Mouse (Mus musculus): ENCODE results near the gene Adgrb3. TPM values are rescaled to one million over a fixed set of nuclear protein-coding genes. Genes with fewer than 3 reads are reported as not detected.

Adgrb3 gene
- polyA plus RNA-seq, 1 experiment: 54.2 TPM

- no peak overlapping the region for H3K4me3 ChIP-seq (ENCODE audit: insufficient read depth, low read length)
Measured at GRCm38 (mm10) chr1:25146206-25146605, 683.3 kb downstream of the Adgrb3 start.

GRCm38 (mm10) chr1:25132150-25132824 is 697.2 kb downstream of the Adgrb3 start:
- Histone ChIP-seq H3K27ac (ENCODE audit: insufficient read depth, low read length) (no peak overlapping the region), H3K4me1 (ENCODE audit: control insufficient read depth, insufficient read depth, low read length) (no peaks in the 10 kb centered on the region; the same call in 1 of the 2 replicates), H3K4me3 (ENCODE audit: insufficient read depth, low read length) (no peak overlapping the region)
- TF ChIP-seq CTCF (IDR thresholded peaks at IDR 0.05; ENCODE audit: extremely low read depth, insufficient read depth, low read length): no peak
- no peak for TF ChIP-seq POLR2A (IDR thresholded peaks at IDR 0.05; ENCODE audit: extremely low read depth, insufficient read depth, low read length)

More at GRCm38 (mm10) chr1:25146206-25146605, 683.3 kb downstream of the Adgrb3 start:
- Histone ChIP-seq H3K27ac (ENCODE audit: insufficient read depth, low read length) (no peak overlapping the region), H3K4me1 (ENCODE audit: control insufficient read depth, insufficient read depth, low read length) (no peaks in the 10 kb centered on the region; the same call in 1 of the 2 replicates)
- no peak for TF ChIP-seq POLR2A (IDR thresholded peaks at IDR 0.05; ENCODE audit: extremely low read depth, insufficient read depth, low read length)
- no peak for TF ChIP-seq CTCF (IDR thresholded peaks at IDR 0.05; ENCODE audit: extremely low read depth, insufficient read depth, low read length)

GRCm38 (mm10) chr1:25115512-25115911 is 714.0 kb downstream of the Adgrb3 start:
- no peak overlapping the region for H3K4me3 ChIP-seq (ENCODE audit: insufficient read depth, low read length)
- H3K4me1 ChIP-seq (ENCODE audit: control insufficient read depth, insufficient read depth, low read length): no peaks in the 10 kb centered on the region; the same call in 1 of the 2 replicates
- no peak overlapping the region for H3K27ac ChIP-seq (ENCODE audit: insufficient read depth, low read length)
- TF ChIP-seq CTCF (IDR thresholded peaks at IDR 0.05; ENCODE audit: extremely low read depth, insufficient read depth, low read length) (no peak), POLR2A (IDR thresholded peaks at IDR 0.05; ENCODE audit: extremely low read depth, insufficient read depth, low read length) (no peak)

GRCm38 (mm10) chr1:25107500-25108101 is 721.9 kb downstream of the Adgrb3 start:
- TF ChIP-seq POLR2A (IDR thresholded peaks at IDR 0.05; ENCODE audit: extremely low read depth, insufficient read depth, low read length) (no peak), CTCF (IDR thresholded peaks at IDR 0.05; ENCODE audit: extremely low read depth, insufficient read depth, low read length) (no peak)

GRCm38 (mm10) chr1:25106679-25107078 is 722.8 kb downstream of the Adgrb3 start:
- H3K27ac ChIP-seq (ENCODE audit: insufficient read depth, low read length): peak overlapping the region; percentile 41; the same call in 1 of the 2 replicates

More at GRCm38 (mm10) chr1:25107500-25108101, 721.9 kb downstream of the Adgrb3 start:
- Histone ChIP-seq H3K4me1 (ENCODE audit: control insufficient read depth, insufficient read depth, low read length) (peaks cover 7% of the 10 kb centered on the region; the same call in 1 of the 2 replicates), H3K4me3 (ENCODE audit: insufficient read depth, low read length) (no peak overlapping the region), H3K27ac (ENCODE audit: insufficient read depth, low read length) (peak overlapping the region; percentile 80)

GRCm38 (mm10) chr1:25105367-25105766 is 724.1 kb downstream of the Adgrb3 start:
- Histone ChIP-seq H3K4me3 (ENCODE audit: insufficient read depth, low read length) (no peak overlapping the region), H3K27ac (ENCODE audit: insufficient read depth, low read length) (no peak overlapping the region), H3K4me1 (ENCODE audit: control insufficient read depth, insufficient read depth, low read length) (peaks cover 7% of the 10 kb centered on the region; the same call in 1 of the 2 replicates)
- peak; percentile 43; the same call in 1 of the 2 replicates for TF ChIP-seq POLR2A (IDR thresholded peaks at IDR 0.05; ENCODE audit: extremely low read depth, insufficient read depth, low read length)
- no peak for TF ChIP-seq CTCF (IDR thresholded peaks at IDR 0.05; ENCODE audit: extremely low read depth, insufficient read depth, low read length)

More at GRCm38 (mm10) chr1:25106679-25107078, 722.8 kb downstream of the Adgrb3 start:
- Histone ChIP-seq H3K4me1 (ENCODE audit: control insufficient read depth, insufficient read depth, low read length) (peaks cover 7% of the 10 kb centered on the region; the same call in 1 of the 2 replicates), H3K4me3 (ENCODE audit: insufficient read depth, low read length) (no peak overlapping the region)
- no peak for TF ChIP-seq POLR2A (IDR thresholded peaks at IDR 0.05; ENCODE audit: extremely low read depth, insufficient read depth, low read length)
- TF ChIP-seq CTCF (IDR thresholded peaks at IDR 0.05; ENCODE audit: extremely low read depth, insufficient read depth, low read length): no peak

GRCm38 (mm10) chr1:25088010-25088719 is 741.3 kb downstream of the Adgrb3 start:
- Histone ChIP-seq H3K4me1 (ENCODE audit: control insufficient read depth, insufficient read depth, low read length) (peaks cover 6% of the 10 kb centered on the region), H3K4me3 (ENCODE audit: insufficient read depth, low read length) (no peak overlapping the region), H3K27ac (ENCODE audit: insufficient read depth, low read length) (no peak overlapping the region)
- TF ChIP-seq POLR2A (IDR thresholded peaks at IDR 0.05; ENCODE audit: extremely low read depth, insufficient read depth, low read length): no peak

GRCm38 (mm10) chr1:25085616-25086372 is 743.7 kb downstream of the Adgrb3 start:
- Histone ChIP-seq H3K4me3 (ENCODE audit: insufficient read depth, low read length) (no peak overlapping the region), H3K4me1 (ENCODE audit: control insufficient read depth, insufficient read depth, low read length) (peaks cover 9% of the 10 kb centered on the region), H3K27ac (ENCODE audit: insufficient read depth, low read length) (no peak overlapping the region; the same call in 1 of the 2 replicates)
- TF ChIP-seq CTCF (IDR thresholded peaks at IDR 0.05; ENCODE audit: extremely low read depth, insufficient read depth, low read length): no peak
- TF ChIP-seq POLR2A (IDR thresholded peaks at IDR 0.05; ENCODE audit: extremely low read depth, insufficient read depth, low read length): no peak

- TF ChIP-seq CTCF (IDR thresholded peaks at IDR 0.05; ENCODE audit: extremely low read depth, insufficient read depth, low read length) (no peak), POLR2A (IDR thresholded peaks at IDR 0.05; ENCODE audit: extremely low read depth, insufficient read depth, low read length) (no peak)
- Histone ChIP-seq H3K4me1 (ENCODE audit: control insufficient read depth, insufficient read depth, low read length) (peaks cover 13% of the 10 kb centered on the region), H3K4me3 (ENCODE audit: insufficient read depth, low read length) (no peak overlapping the region), H3K27ac (ENCODE audit: insufficient read depth, low read length) (no peak overlapping the region)
Measured at GRCm38 (mm10) chr1:25082377-25082776, 747.1 kb downstream of the Adgrb3 start.

Measured in cortical plate, adult 2 months (tissue).